Mouse (Mus musculus): ENCODE measurements at regions not wholly inside any gene's neighbourhood (a gene's known extent, or its start where the extent isn't known, plus 50 kb on each side); places are given as distances from the start of the nearest gene placed in this dataset.
"Not testable (repeated sequence)": the region's sequence is repeated elsewhere in the genome, so short reads cannot be mapped to it uniquely, and the experiment has no call there.

GRCm38 (mm10) chr8:37239354-37239753, 245.9 kb downstream of the AI429214 start:
- no peak for DNase-seq

GRCm38 (mm10) chr8:37251234-37251633, 257.8 kb downstream of the AI429214 start:
- not testable (repeated sequence) for DNase-seq

- DNase-seq = no peak
Observed at GRCm38 (mm10) chr8:37291069-37291850, 297.9 kb downstream of the AI429214 start.
